Mouse (Mus musculus): ENCODE measurements around the gene Poldip3. TPM values are rescaled to one million over a fixed set of nuclear protein-coding genes. Genes with fewer than 3 reads are reported as not detected.

Gene Poldip3
- polyA plus RNA-seq, 1 experiment from 2014 or later, result 79.2 TPM

DNA sequence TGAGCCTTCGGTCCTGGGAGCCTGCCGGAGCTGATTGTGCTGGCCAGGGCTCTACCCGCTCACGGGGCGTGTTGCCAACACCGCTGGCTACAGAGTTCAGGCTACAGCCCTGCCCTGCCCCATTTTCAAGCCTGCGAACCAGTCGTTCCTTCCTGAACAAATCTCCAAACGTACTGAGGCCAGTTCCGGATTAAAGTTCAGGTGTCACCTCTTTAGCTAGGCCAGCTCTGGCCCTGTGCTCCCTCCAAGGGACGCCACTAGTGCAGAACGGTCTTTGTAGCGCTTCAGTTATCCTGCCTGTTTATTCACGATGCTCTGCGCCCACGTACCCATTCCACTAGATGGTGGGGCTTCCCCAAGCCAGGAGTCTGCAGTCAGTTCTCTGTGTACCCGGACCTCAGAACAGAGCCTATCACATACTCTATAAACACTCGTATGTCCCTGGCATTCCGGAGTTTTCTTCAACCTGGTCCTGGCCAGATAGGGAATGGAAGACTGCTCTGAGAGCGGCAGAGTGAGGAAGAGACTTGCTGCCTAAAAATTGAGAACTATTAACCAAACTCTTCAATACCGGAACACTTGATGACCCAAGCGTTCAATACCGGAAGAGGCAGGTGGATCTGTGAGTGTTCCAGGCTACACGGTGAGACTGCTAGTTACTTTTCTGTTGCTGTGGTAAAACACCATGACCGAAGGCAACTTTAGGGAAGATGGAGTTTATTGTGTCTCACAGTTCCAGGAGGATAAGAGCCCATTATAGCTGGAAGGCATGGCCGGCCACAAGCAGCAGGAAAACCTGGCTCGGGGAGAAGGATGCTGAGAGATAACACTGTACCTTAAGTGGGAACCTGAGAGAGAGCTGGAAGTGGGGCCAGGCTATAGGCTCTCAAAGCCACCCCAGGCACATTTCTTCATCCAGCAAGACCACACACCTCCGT, 23.6 kb upstream of the Poldip3 start, which contains the start of gene Cyb5r3:
Cyb5r3 (minus strand) TSS at position 101 of the 938 bp plus-strand sequence.
- Histone ChIP-seq H3K9me3 (ENCODE audit: control insufficient read depth, low read length) (no peaks in the 10 kb centered on the region), H3K36me3 (ENCODE audit: control insufficient read depth, insufficient read depth, low read length) (no peaks in the 10 kb centered on the region), H3K9ac (ENCODE audit: low read length) (peak within 1 kb of the TSS; percentile 80), H3K4me3 (ENCODE audit: control insufficient read depth in 1 of 2, insufficient read depth in 1 of 2, low read depth in 1 of 2, low read length in 2 of 2) (peak within 1 kb of the TSS; percentile 74 to 84), H3K27ac (replicated peaks in 1 of 2; ENCODE audit: control insufficient read depth in 1 of 2, insufficient read depth in 1 of 2, low read depth in 2 of 2, low read length in 2 of 2) (peak within 1 kb of the TSS; percentile 60 to 86), H3K4me2 (ENCODE audit: low read length) (peak within 1 kb of the TSS; percentile 73), H3K27me3 (ENCODE audit: control insufficient read depth, insufficient read depth, low read length) (no peaks in the 10 kb centered on the region), H3K4me1 (ENCODE audit: control insufficient read depth in 2 of 2, insufficient read depth in 2 of 2, low read length in 2 of 2) (peaks cover 18 to 27% of the 10 kb centered on the region in 2 experiments)
- peak; percentile 32 for ATAC-seq (ENCODE audit: insufficient number of reproducible peaks, insufficient read depth, low FRiP score, low read depth)
- 28% methylated on average over 28 of the region's 28 CpGs for WGBS

DNA sequence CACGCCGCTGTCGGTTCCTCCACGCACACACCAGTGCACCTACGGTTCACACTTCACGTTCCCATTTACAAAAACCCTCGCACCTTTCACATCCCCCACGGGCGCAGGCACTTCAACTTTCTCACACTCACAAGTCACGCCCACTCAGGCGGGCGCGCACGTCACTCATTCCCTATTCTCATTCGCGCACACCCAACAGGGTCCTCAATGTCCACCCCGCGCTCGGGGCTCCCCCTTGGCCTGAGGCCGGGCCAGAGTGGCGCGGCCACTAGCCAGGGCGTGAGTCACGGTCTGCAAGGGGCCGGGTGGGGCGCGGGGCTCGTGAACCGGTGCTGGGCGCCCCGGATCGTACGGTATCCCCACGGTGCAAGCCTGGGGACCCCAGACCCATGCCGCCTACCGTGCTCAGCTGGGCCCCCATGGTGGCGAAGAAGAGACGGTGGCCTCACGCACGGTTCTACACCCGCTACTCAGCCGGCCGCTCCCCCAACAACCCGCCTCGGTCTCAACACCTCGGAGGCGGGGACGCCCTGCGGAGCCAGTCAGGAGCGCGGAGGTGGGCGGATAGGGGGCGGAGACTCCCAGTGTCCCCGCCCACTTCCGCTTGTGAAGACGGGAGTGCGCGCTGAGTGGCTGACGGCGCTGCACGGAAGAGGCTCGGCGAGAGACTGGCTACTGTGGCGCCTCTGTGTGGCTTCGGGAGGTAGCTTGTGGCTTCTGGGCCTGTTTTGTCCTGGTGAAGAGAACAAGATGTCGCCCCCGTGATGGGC, 22.7 kb upstream of the Poldip3 start:
- Histone ChIP-seq H3K9me3 (ENCODE audit: control insufficient read depth, low read length) (no peaks in the 10 kb centered on the region), H3K4me3 (ENCODE audit: control insufficient read depth in 1 of 2, insufficient read depth in 1 of 2, low read depth in 1 of 2, low read length in 2 of 2) (peak overlapping the region; percentile 74 to 84), H3K36me3 (ENCODE audit: control insufficient read depth, insufficient read depth, low read length) (no peaks in the 10 kb centered on the region), H3K9ac (ENCODE audit: low read length) (peak overlapping the region; percentile 80), H3K27ac (replicated peaks in 1 of 2; ENCODE audit: control insufficient read depth in 1 of 2, insufficient read depth in 1 of 2, low read depth in 2 of 2, low read length in 2 of 2) (peak overlapping the region; percentile 60 to 86), H3K4me2 (ENCODE audit: low read length) (peak overlapping the region; percentile 73), H3K4me1 (ENCODE audit: control insufficient read depth in 2 of 2, insufficient read depth in 2 of 2, low read length in 2 of 2) (peaks cover 19 to 30% of the 10 kb centered on the region in 2 experiments), H3K27me3 (ENCODE audit: control insufficient read depth, insufficient read depth, low read length) (no peaks in the 10 kb centered on the region)
- peak; percentile 96 for ATAC-seq (ENCODE audit: insufficient number of reproducible peaks, insufficient read depth, low FRiP score, low read depth)
- WGBS, result under 1% methylated on average over 66 of the region's 67 CpGs

DNA sequence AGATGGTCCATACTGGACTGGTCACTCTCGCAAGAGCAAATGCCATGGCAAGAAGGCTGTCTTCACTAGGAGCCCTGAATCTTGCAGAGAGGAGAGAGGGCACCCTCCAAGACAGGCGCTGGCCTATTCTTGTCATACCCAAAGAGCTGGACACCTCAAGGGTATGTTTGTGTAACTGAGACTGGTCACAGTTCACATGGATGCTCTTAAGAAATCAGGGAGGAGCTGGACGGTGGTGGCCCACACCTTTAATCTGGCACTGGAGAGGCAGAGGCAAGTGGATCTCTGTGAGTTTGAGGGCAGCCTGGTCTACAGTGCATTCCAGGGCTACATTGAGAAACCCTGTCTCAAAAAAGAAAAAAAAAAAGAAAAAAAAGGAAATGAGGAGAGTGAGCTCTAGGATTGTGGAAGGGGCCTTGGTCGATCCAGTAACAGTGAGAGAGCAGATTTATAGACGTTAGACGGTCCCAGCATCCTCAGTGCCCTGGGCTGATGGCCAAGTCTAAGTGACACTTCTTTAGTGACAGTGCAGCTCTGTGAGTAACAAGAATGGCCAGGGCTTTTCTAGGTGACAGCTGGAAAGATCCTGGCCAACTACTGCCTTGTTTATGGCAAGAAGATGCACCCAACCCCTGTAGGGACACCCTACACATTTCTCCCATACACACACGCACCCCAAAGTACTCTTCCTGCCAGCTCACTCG, 21.9 kb upstream of the Poldip3 start:
- no peaks in the 10 kb centered on the region for H3K36me3 ChIP-seq (ENCODE audit: control insufficient read depth, insufficient read depth, low read length)
- ATAC-seq (ENCODE audit: insufficient number of reproducible peaks, insufficient read depth, low FRiP score, low read depth), result no peak
- H3K4me3 ChIP-seq (ENCODE audit: control insufficient read depth in 1 of 2, insufficient read depth in 1 of 2, low read depth in 1 of 2, low read length in 2 of 2), result peak overlapping the region; percentile 74 to 84
- peak overlapping the region; percentile 73 for H3K4me2 ChIP-seq (ENCODE audit: low read length)
- no peaks in the 10 kb centered on the region for H3K9me3 ChIP-seq (ENCODE audit: control insufficient read depth, low read length)
- 36% methylated on average over 8 of the region's 8 CpGs for whole genome bisulfite sequencing
- H3K9ac ChIP-seq (ENCODE audit: low read length), result peak overlapping the region; percentile 80
- H3K4me1 ChIP-seq (ENCODE audit: control insufficient read depth in 2 of 2, insufficient read depth in 2 of 2, low read length in 2 of 2), result peaks cover 26 to 38% of the 10 kb centered on the region in 2 experiments
- H3K27me3 ChIP-seq (ENCODE audit: control insufficient read depth, insufficient read depth, low read length), result no peaks in the 10 kb centered on the region
- H3K27ac ChIP-seq (replicated peaks in 1 of 2; ENCODE audit: control insufficient read depth in 1 of 2, insufficient read depth in 1 of 2, low read depth in 2 of 2, low read length in 2 of 2), result peak overlapping the region; percentile 18 to 77; a peak in 3 of 4 replicates

DNA sequence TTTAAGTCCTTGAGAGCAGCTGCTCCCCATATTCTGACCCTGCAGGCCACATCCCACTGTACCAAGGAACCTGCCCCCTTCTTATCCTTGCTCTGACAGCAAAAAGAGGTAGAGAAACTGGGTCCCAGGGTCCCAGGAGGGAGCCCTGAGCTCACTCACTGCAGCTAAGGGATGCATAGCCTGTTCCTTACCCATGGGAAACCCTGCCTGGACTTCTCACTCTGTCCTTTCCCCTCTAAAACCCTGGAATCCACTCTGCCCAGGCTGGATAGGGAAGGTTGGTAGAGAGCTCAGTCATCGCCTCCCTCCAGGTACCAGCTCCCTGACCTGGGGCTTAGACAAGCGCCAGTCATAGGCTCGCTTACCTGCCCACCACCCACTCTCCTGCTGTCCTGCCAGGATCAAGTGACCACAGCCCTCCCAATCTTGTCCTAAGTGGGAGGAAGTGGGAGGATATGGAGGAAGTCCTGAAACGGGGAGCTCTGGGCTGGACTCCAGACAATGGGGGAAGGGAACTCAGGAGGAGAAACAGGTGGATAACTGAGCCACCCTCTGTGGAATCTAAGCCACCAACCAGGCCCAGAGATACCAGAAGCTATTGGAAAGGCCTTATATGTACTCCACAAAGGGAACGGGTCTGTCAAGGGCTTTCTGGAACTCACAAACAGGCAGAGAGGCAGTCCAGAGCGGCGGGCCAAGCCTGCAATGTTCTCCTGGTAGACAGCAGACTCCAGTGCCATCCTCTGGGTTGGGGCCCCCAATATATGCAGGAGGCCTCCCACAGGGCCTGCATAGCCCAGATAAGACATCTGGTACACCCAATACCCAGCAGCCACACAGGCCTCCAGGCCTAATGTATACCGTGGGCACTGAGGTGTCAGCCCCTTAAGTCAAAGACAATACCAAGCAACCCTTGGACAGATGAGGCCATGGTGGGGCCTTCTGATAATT, 20.9 kb upstream of the Poldip3 start:
- H3K9ac ChIP-seq (ENCODE audit: low read length), result peak overlapping the region; percentile 8; the same call in 1 of the 2 replicates
- H3K4me1 ChIP-seq (ENCODE audit: control insufficient read depth in 2 of 2, insufficient read depth in 2 of 2, low read length in 2 of 2), result peaks cover 30 to 42% of the 10 kb centered on the region in 2 experiments
- ATAC-seq (ENCODE audit: insufficient number of reproducible peaks, insufficient read depth, low FRiP score, low read depth), result no peak
- 0 out of 2 replicates have a peak, but pooled peaks cover 2% of the 10 kb centered on the region for H3K36me3 ChIP-seq (ENCODE audit: control insufficient read depth, insufficient read depth, low read length)
- 73% methylated on average over 8 of the region's 8 CpGs for WGBS
- no peaks in the 10 kb centered on the region for H3K9me3 ChIP-seq (ENCODE audit: control insufficient read depth, low read length)
- H3K27ac ChIP-seq (replicated peaks in 1 of 2; ENCODE audit: control insufficient read depth in 1 of 2, insufficient read depth in 1 of 2, low read depth in 2 of 2, low read length in 2 of 2), result peak overlapping the region in 1 of 2 experiments; percentile 14; a peak in 2 of 4 replicates
- no peak overlapping the region for H3K4me3 ChIP-seq (ENCODE audit: control insufficient read depth in 1 of 2, insufficient read depth in 1 of 2, low read depth in 1 of 2, low read length in 2 of 2)
- H3K27me3 ChIP-seq (ENCODE audit: control insufficient read depth, insufficient read depth, low read length), result no peaks in the 10 kb centered on the region
- H3K4me2 ChIP-seq (ENCODE audit: low read length), result peak overlapping the region; percentile 35

DNA sequence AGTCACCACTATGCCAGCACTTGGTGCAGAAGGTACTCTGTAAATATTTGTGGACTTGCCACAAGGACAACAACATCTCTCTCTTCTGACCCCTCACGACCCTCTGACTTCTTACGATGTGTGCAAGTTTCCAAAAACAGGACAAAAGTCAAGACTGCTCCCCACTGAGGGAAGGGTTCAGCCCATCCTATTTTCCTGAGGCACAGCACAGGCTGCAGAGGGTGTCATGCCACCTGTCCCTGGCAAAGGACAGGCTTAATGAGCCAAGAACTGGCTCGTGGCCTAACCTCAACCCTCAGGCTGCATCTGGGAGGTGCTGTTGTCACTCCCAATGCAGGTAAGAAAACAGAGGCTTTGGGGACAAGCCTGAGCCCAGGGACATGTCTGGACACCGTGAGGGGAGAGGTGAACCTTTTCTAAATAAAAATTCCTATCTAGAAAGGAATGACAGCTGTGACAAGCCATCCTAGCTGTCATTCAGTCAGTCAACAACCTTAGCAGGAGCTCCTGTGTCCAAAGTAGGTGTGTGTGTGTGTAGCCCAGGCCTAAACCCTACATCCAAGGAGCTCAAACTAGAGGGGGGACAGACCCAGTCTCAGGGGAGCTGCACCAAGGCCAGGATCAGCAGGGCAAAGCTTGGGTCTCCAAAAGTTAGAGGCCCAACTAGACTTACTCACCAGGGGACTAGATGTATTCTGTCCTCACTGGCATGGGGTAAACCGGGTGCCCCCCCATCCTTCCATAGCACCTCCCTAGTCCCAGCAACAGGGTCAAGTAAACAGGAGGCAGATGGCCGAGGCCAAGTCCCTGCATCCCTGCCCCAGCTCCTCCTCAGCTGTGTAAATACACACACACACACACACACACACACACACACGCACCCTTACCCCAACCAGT, 19.9 kb upstream of the Poldip3 start:
- 0 out of 2 replicates have a peak, but pooled peaks cover 2% of the 10 kb centered on the region for H3K36me3 ChIP-seq (ENCODE audit: control insufficient read depth, insufficient read depth, low read length)
- H3K4me2 ChIP-seq (ENCODE audit: low read length), result peak overlapping the region; percentile 35; the same call in 1 of the 2 replicates
- H3K27ac ChIP-seq (replicated peaks in 1 of 2; ENCODE audit: control insufficient read depth in 1 of 2, insufficient read depth in 1 of 2, low read depth in 2 of 2, low read length in 2 of 2), result no peak overlapping the region; a peak in 2 of 4 replicates
- no peak overlapping the region for H3K9ac ChIP-seq (ENCODE audit: low read length)
- H3K4me3 ChIP-seq (ENCODE audit: control insufficient read depth in 1 of 2, insufficient read depth in 1 of 2, low read depth in 1 of 2, low read length in 2 of 2), result no peak overlapping the region
- H3K9me3 ChIP-seq (ENCODE audit: control insufficient read depth, low read length), result no peaks in the 10 kb centered on the region
- ATAC-seq (ENCODE audit: insufficient number of reproducible peaks, insufficient read depth, low FRiP score, low read depth), result no peak
- WGBS, result 80% methylated on average over 6 of the region's 7 CpGs
- H3K27me3 ChIP-seq (ENCODE audit: control insufficient read depth, insufficient read depth, low read length), result no peaks in the 10 kb centered on the region
- peaks cover 33 to 46% of the 10 kb centered on the region in 2 experiments for H3K4me1 ChIP-seq (ENCODE audit: control insufficient read depth in 2 of 2, insufficient read depth in 2 of 2, low read length in 2 of 2)

DNA sequence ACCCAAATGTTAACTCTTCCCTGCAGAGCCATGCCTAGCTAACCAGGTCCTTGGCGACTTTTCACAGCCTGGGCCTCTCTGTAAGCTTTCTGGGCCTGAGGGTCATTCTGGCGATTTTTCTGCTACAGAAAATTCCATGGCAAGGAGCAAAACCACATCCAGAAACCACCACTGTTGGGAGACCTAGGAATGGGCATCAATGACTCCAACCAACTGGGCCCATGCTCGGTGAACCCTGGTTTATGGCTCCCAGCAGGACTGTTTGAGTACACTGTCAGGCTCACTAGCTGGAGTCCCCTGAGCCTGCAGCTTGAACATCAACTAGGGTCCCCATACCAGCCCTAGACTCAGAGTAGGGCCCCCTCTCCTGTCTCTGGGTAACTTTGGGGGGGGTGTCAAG, 19.1 kb upstream of the Poldip3 start:
- Histone ChIP-seq H3K27ac (replicated peaks in 1 of 2; ENCODE audit: control insufficient read depth in 1 of 2, insufficient read depth in 1 of 2, low read depth in 2 of 2, low read length in 2 of 2) (no peak overlapping the region), H3K4me1 (ENCODE audit: control insufficient read depth in 2 of 2, insufficient read depth in 2 of 2, low read length in 2 of 2) (peaks cover 33 to 46% of the 10 kb centered on the region in 2 experiments), H3K4me2 (ENCODE audit: low read length) (no peak overlapping the region), H3K4me3 (ENCODE audit: control insufficient read depth in 1 of 2, insufficient read depth in 1 of 2, low read depth in 1 of 2, low read length in 2 of 2) (no peak overlapping the region), H3K9ac (ENCODE audit: low read length) (no peak overlapping the region), H3K27me3 (ENCODE audit: control insufficient read depth, insufficient read depth, low read length) (no peaks in the 10 kb centered on the region), H3K36me3 (ENCODE audit: control insufficient read depth, insufficient read depth, low read length) (0 out of 2 replicates have a peak, but pooled peaks cover 2% of the 10 kb centered on the region), H3K9me3 (ENCODE audit: control insufficient read depth, low read length) (no peaks in the 10 kb centered on the region)
- WGBS, result 94% methylated on average over 3 of the region's 3 CpGs
- no peak for ATAC-seq (ENCODE audit: insufficient number of reproducible peaks, insufficient read depth, low FRiP score, low read depth)
